Mouse (Mus musculus) B cell, adult 2 months (primary cell): ENCODE measurements around the gene Gm16440.
"Not testable (repeated sequence)": the region's sequence is repeated elsewhere in the genome, so short reads cannot be mapped to it uniquely, and the experiment has no call there.

Experiments used
- DNase-seq, 2 experiments: peaks; one replicate each; pipeline ENCODE4 v3.0.0; 2022

Gm16440 gene

DNA sequence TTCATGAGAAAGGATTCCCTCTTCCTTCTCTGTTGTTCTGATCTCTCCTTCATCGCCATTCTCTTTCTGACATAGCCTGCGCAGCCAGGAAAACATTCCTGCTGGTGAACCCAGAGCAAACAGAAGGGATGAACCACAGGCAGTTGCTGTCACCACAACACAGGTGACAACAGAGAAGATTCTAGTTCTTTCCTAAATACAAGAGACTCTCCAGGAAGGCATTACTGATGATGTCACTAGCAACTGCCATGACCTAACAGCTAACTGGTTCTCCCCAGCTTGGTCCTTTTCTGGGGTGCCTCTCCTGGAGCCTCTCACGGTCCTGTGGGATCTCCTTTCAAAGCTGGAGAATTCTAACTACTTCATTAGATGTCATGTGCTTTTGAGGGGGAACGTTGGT, at the start of gene Gm16440:
Gm16440 (minus strand) TSS at position 101 of the 400 bp plus-strand sequence.
- DNase-seq = not testable (repeated sequence)

DNA sequence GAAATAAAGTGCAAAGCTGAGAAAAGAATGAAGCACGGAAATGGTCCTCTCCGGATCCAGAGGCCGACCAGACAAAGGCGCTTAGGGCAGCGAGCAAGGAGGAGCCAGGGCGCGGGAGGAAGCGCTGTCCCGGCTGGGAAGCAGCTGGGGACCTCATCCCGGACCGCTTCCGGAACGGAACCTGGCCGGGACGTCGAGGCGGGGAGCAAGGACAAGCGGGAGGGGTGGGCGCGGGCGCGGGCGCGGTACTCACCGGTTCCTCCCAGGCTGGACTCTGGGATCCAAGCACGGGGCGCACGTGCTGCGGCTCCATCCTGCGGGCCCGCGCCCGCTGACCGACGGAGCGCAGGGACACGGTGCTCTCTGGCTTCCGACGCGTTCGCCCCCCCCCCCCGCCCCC, 36.6 kb upstream of the Gm16440 start:
- not testable (repeated sequence) for DNase-seq

- DNase-seq = not testable (repeated sequence)
Observed at GRCm38 (mm10) chr14:6426353-6426752, 36.2 kb upstream of the Gm16440 start.

DNA sequence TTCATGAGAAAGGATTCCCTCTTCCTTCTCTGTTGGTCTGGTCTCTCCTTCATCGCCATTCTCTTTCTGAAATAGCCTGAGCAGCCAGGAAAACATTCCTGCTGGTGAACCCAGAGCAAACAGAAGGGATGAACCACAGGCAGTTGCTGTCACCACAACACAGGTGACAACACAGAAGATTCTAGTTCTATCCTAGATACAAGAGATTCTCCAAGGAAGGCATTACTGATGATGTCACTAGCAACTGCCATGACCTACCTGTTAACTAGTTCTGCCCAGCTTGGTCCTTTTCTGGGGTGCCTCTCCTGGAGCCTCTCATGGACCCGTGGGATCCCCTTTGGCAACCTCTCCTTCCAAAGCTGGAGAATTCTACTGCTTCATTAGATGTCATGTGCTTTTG, 22.3 kb upstream of the Gm16440 start, which contains the start of gene Gm3591:
Gm3591 (minus strand) TSS at position 101 of the 400 bp plus-strand sequence.
- DNase-seq = not testable (repeated sequence)

- DNase-seq = not testable (repeated sequence)
Observed at GRCm38 (mm10) chr14:6343578-6343977, 46.5 kb downstream of the Gm16440 start, which contains the start of gene Gm3618. Gene Gm3618, minus strand, starts transcription at chr14:6343678.
